Mouse (Mus musculus) kidney, postnatal 25 days (tissue): ENCODE measurements around the gene Harbi1.

Source experiments
- DNase-seq, 2 experiments: peaks; one replicate each; pipeline ENCODE4 v3.0.0; 2021; ENCODE audit warnings: mixed read lengths in 2 of 2

Gene Harbi1

GRCm38 (mm10) chr2:91710272-91711234 is at the start of gene Harbi1, which contains the start of gene Atg13:
Gene Harbi1 (plus strand): TSS chr2:91710852.
Gene Atg13 (minus strand): TSS chr2:91710576.
- DNase-seq: peak; percentile 94 to 97

GRCm38 (mm10) chr2:91660981-91661380 is 49.7 kb upstream of the Harbi1 start:
- DNase-seq: peak; percentile 54 to 72

- DNase-seq: no peak
Observed at GRCm38 (mm10) chr2:91664780-91665179, 45.9 kb upstream of the Harbi1 start.

- DNase-seq: peak; percentile 44 to 58
Observed at GRCm38 (mm10) chr2:91666386-91666910, 44.2 kb upstream of the Harbi1 start.

- no peak for DNase-seq
Observed at GRCm38 (mm10) chr2:91667747-91668146, 42.9 kb upstream of the Harbi1 start.

- no peak for DNase-seq
Observed at GRCm38 (mm10) chr2:91669326-91669725, 41.3 kb upstream of the Harbi1 start.

- peak; percentile 69 to 84 for DNase-seq
Observed at GRCm38 (mm10) chr2:91670038-91670437, 40.6 kb upstream of the Harbi1 start.

GRCm38 (mm10) chr2:91673587-91673986 is 37.1 kb upstream of the Harbi1 start:
- DNase-seq: no peak

- no peak for DNase-seq
Observed at GRCm38 (mm10) chr2:91674895-91675294, 35.8 kb upstream of the Harbi1 start.

GRCm38 (mm10) chr2:91676420-91676819 is 34.2 kb upstream of the Harbi1 start:
- no peak for DNase-seq

- no peak for DNase-seq
Observed at GRCm38 (mm10) chr2:91676961-91677360, 33.7 kb upstream of the Harbi1 start.

GRCm38 (mm10) chr2:91682850-91683249 is 27.8 kb upstream of the Harbi1 start:
- DNase-seq: peak; percentile 36 to 74

GRCm38 (mm10) chr2:91683919-91684318 is 26.7 kb upstream of the Harbi1 start:
- peak in 1 of 2 experiments; percentile 44 for DNase-seq

GRCm38 (mm10) chr2:91689452-91689851 is 21.2 kb upstream of the Harbi1 start:
- DNase-seq: peak in 1 of 2 experiments; percentile 54

- DNase-seq: no peak
Observed at GRCm38 (mm10) chr2:91695436-91696224, 15.0 kb upstream of the Harbi1 start.

GRCm38 (mm10) chr2:91696225-91696590 is 14.4 kb upstream of the Harbi1 start:
- DNase-seq: no peak

- no peak for DNase-seq
Observed at GRCm38 (mm10) chr2:91699225-91699624, 11.4 kb upstream of the Harbi1 start.

GRCm38 (mm10) chr2:91701366-91701765 is 9.3 kb upstream of the Harbi1 start:
- DNase-seq: no peak

GRCm38 (mm10) chr2:91705736-91706135 is 4.9 kb upstream of the Harbi1 start:
- DNase-seq: no peak

GRCm38 (mm10) chr2:91706456-91706855 is 4.2 kb upstream of the Harbi1 start:
- no peak for DNase-seq

GRCm38 (mm10) chr2:91708361-91708760 is 2.3 kb upstream of the Harbi1 start:
- no peak for DNase-seq

GRCm38 (mm10) chr2:91711256-91711925 is 739 bp downstream of the Harbi1 start:
- no peak for DNase-seq

GRCm38 (mm10) chr2:91714921-91715320 is 4.3 kb downstream of the Harbi1 start:
- DNase-seq: no peak
